8 mouse cellular contexts compared by ENCODE assay signal in the genomic region with DNA sequence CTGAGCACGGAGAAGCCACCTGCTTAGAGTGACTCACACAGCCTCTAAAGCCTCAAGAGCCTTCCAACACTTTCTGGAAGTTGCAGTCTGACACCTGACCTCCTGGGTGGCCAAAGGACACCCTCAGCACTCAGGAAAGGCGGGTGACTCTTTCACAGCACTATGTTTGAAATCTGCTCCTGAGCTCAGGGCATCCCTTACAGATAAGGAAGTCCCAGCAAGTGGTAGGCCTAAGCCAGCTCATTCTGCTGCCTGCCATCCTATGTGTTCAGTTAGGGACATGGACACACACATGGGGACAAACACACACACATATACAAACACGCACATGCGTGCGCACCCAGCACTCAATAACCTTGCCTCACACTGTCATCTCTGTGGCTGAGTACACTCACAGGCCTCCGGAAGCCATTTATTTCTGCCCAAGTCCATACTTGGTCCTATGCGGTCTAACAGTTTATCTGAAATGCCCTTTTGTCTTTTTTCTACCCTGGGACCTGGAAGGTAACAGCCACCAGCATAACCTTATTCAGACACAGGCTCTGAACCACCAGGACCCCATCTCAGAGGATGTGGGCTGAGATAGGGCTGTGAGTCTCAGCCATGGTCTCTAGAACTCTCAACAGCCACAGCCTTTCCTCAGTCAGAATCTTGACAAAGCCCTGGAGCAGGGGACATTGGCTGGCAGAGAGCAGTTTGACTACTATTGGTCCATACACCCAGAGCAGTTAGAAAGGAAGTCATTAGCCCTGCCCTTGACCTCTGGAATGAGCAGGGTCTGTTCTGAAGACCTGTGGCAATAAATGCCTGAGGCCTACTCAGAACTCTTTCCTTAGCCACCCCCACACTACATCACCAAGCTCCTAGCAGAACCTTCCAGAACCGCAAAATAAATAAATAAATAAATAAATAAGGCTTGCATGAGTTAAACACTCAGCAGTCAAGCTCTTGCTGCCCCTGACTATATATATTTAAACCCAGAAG. TPM values are rescaled to one million over a fixed set of nuclear protein-coding genes. Genes with fewer than 3 reads are reported as not detected.
A peak's percentile ranks its signal among the peaks of the same experiment; 100 is the strongest.
DNase-seq lines count a peak whose midpoint lies in the region; ATAC-seq and TF ChIP-seq lines count a peak whose summit lies in the region.

No protein-coding gene starts in this region.

- H3K9me3 ChIP-seq in hindbrain, embryonic 16.5 days (ENCODE audit: control insufficient read depth, low read length), result no peaks in the 10 kb centered on the region
- no peaks in the 10 kb centered on the region for H3K9me3 ChIP-seq in neural tube, embryonic 15.5 days (replicated peaks)

- no peak overlapping the region for H3K9ac ChIP-seq in hindbrain, embryonic 16.5 days (ENCODE audit: low read depth, low read length)
- H3K9ac ChIP-seq in neural tube, embryonic 15.5 days (replicated peaks), result 0 out of 2 replicates have a peak overlapping the region, but pooled peaks have one; percentile 10

- no peak overlapping the region for H3K4me2 ChIP-seq in hindbrain, embryonic 16.5 days (ENCODE audit: low read length)
- no peak overlapping the region for H3K4me2 ChIP-seq in neural tube, embryonic 15.5 days

- WGBS in hindbrain, embryonic 16.5 days, result 89% methylated on average over 8 of the region's 8 CpGs
- 89% methylated on average over 8 of the region's 8 CpGs for whole genome bisulfite sequencing in neural tube, embryonic 15.5 days

- peak overlapping the region; percentile 89 for H3K27ac ChIP-seq in layer of hippocampus, adult 2 months
- 0 out of 2 replicates have a peak overlapping the region, but pooled peaks have one; percentile 73 for H3K27ac ChIP-seq in hindbrain, embryonic 16.5 days (ENCODE audit: low read depth, low read length)
- peak overlapping the region; percentile 72 for H3K27ac ChIP-seq in neural tube, embryonic 15.5 days (replicated peaks)

- TF ChIP-seq CTCF in layer of hippocampus, adult 2 months (conservative IDR thresholded peaks at IDR 0.05), result no peak

- no peaks in the 10 kb centered on the region for H3K27me3 ChIP-seq in hindbrain, embryonic 16.5 days (replicated peaks; ENCODE audit: control insufficient read depth, insufficient read depth, low read length)
- no peaks in the 10 kb centered on the region for H3K27me3 ChIP-seq in neural tube, embryonic 15.5 days (replicated peaks)

- DNase-seq in layer of hippocampus, adult 2 months (ENCODE audit: low spot score in 2 of 2), result no peak
- no peak for DNase-seq in layer of hippocampus, adult 9-11 months
- DNase-seq in left cerebral cortex, postnatal 14 days (ENCODE audit: low spot score in 2 of 2), result no peak
- DNase-seq in urinary bladder, postnatal 36 days (ENCODE audit: low spot score in 2 of 2), result no peak
- no peak for DNase-seq in frontal cortex, postnatal 36 days (ENCODE audit: low spot score in 2 of 2)

- H3K4me1 ChIP-seq in hindbrain, embryonic 16.5 days (ENCODE audit: control insufficient read depth, insufficient read depth, low read depth, low read length), result peaks cover 13% of the 10 kb centered on the region
- H3K4me1 ChIP-seq in neural tube, embryonic 15.5 days, result peaks cover 30% of the 10 kb centered on the region

- 0 out of 2 replicates have a peak, but pooled peaks cover 2% of the 10 kb centered on the region for H3K36me3 ChIP-seq in hindbrain, embryonic 16.5 days (ENCODE audit: control insufficient read depth, insufficient read depth, low read length)
- H3K36me3 ChIP-seq in neural tube, embryonic 15.5 days, result peaks cover 17% of the 10 kb centered on the region

- peak; percentile 10 for ATAC-seq in activated CD4-positive, CD25-positive, alpha-beta regulatory T cell, adult 4 months
- ATAC-seq in hindbrain, embryonic 16.5 days, result no peak
- ATAC-seq in neural tube, embryonic 15.5 days (ENCODE audit: low FRiP score), result no peak

- H3K4me3 ChIP-seq in layer of hippocampus, adult 2 months, result no peak overlapping the region
- H3K4me3 ChIP-seq in hindbrain, embryonic 16.5 days (ENCODE audit: low read length), result no peak overlapping the region
- H3K4me3 ChIP-seq in neural tube, embryonic 15.5 days (replicated peaks), result no peak overlapping the region

- intact Hi-C loops in left cerebral cortex, postnatal 14 days (cut with DNase I), result no loop called here

RNA-seq across cellular contexts. Expression of gene Myh9, which starts 42.2 kb away (rescaled TPM):
- total RNA-seq in layer of hippocampus, adult 2 months (2021), result 10 to 100 TPM; 88.3 to 96.3 TPM
- polyA plus RNA-seq in activated CD4-positive, CD25-positive, alpha-beta regulatory T cell, adult 4 months (2017; shearing (Covaris generic)), result 100 to 1,000 TPM; 243 to 280 TPM
- 8.4 and 11.8 TPM in 2 replicates for polyA plus RNA-seq in hindbrain, embryonic 16.5 days (2015; fragmentation: Nextera tagmentation; extraction: Ambion mirVana)
- polyA plus RNA-seq in neural tube, embryonic 15.5 days (2015; fragmentation: Nextera tagmentation; extraction: Ambion mirVana), result 9.6 and 17.7 TPM in 2 replicates
- total RNA-seq in left cerebral cortex, postnatal 14 days (2021), result 10 to 100 TPM; 70.3 to 73.8 TPM

RNA-seq across cellular contexts. Expression of gene Apol8, which starts 43.0 kb away (rescaled TPM):
- 1 to 10 TPM; 5.7 to 7.4 TPM for total RNA-seq in layer of hippocampus, adult 2 months (2021)
- not detected for polyA plus RNA-seq in activated CD4-positive, CD25-positive, alpha-beta regulatory T cell, adult 4 months (2017; shearing (Covaris generic))
- polyA plus RNA-seq in hindbrain, embryonic 16.5 days (2015; fragmentation: Nextera tagmentation; extraction: Ambion mirVana), result 0.14 and 0.35 TPM in 2 replicates
- polyA plus RNA-seq in neural tube, embryonic 15.5 days (2015; fragmentation: Nextera tagmentation; extraction: Ambion mirVana), result 0.19 and 0.49 TPM in 2 replicates
- total RNA-seq in left cerebral cortex, postnatal 14 days (2021), result 1 to 10 TPM; 1.3 to 3.2 TPM

Comparison
In these comparisons a context has a peak if more than half of its experiments do, and no peak if none do; other contexts are left out.
1. RNA of gene Myh9, which starts 42.2 kb away (polyA plus RNA-seq): 243 to 280 TPM in activated CD4-positive, CD25-positive, alpha-beta regulatory T cell, adult 4 months; 9.6 to 17.7 TPM in neural tube, embryonic 15.5 days and 8.4 to 11.8 TPM in hindbrain, embryonic 16.5 days; every median in the first group is over 10 times any median in the second.
2. Peak in every context shown above with its lines, with median percentiles within 50 percentile points of each other: H3K27ac ChIP-seq.